Mouse (Mus musculus) MEL (cell line): ENCODE measurements around the gene Slc35g2. TPM values are rescaled to one million over a fixed set of nuclear protein-coding genes. Genes with fewer than 3 reads are reported as not detected.

Experiments
- DNase-seq: peaks from one replicate; pipeline ENCODE4 v3.0.0; 2011; ENCODE audit warnings: low read depth, low spot score
- H3K27ac ChIP-seq: 2 replicates; pipeline ENCODE4 v1.5.1; 2012; ENCODE audit warnings: low read depth, mild to moderate bottlenecking, control low read depth, low read length, moderate library complexity; ENCODE audit not compliant: control insufficient read depth
- H3K27me3 ChIP-seq, 2 experiments: fragments of 150-350 bp in 1 of 2; sonication (generic) in 1 of 2; 2 replicates each; pipeline ENCODE4 v1.6.1; 2012; ENCODE audit warnings: low read length in 2 of 2, mild to moderate bottlenecking in 2 of 2, improper control_type of control experiment in 1 of 2, moderate library complexity in 1 of 2; ENCODE audit not compliant: insufficient read depth in 2 of 2, control insufficient read depth in 1 of 2
- H3K36me3 ChIP-seq, 2 experiments: 2 replicates each; pipeline ENCODE4 v1.6.1; 2012 to 2014; ENCODE audit warnings: low read length in 2 of 2, improper control_type of control experiment in 1 of 2, inconsistent platforms in 1 of 2, mild to moderate bottlenecking in 1 of 2; ENCODE audit not compliant: insufficient read depth in 2 of 2, control insufficient read depth in 1 of 2
- H3K4me1 ChIP-seq, 2 experiments: fragments of 150-350 bp in 1 of 2; sonication (generic) in 1 of 2; 2 replicates each; pipeline ENCODE4 v1.6.1; 2012; ENCODE audit warnings: low read length in 2 of 2, improper control_type of control experiment in 1 of 2, mild to moderate bottlenecking in 1 of 2; ENCODE audit not compliant: insufficient read depth in 2 of 2, control insufficient read depth in 1 of 2
- H3K4me3 ChIP-seq, 2 experiments: fragments of 150-350 bp in 1 of 2; sonication (generic) in 1 of 2; 2 replicates each; pipeline ENCODE4 v1.5.1; 2012; ENCODE audit warnings: low read depth in 2 of 2, low read length in 2 of 2, mild to moderate bottlenecking in 2 of 2, moderate library complexity in 2 of 2, control low read depth in 1 of 2, improper control_type of control experiment in 1 of 2; ENCODE audit not compliant: control insufficient read depth in 1 of 2, insufficient read depth in 1 of 2
- H3K79me2 ChIP-seq: 2 replicates; pipeline ENCODE4 v1.6.1; 2012; ENCODE audit warnings: mild to moderate bottlenecking, low read length, moderate library complexity; ENCODE audit not compliant: control insufficient read depth, poor library complexity, insufficient read depth
- H3K9ac ChIP-seq: 2 replicates; pipeline ENCODE4 v1.6.1; 2012; ENCODE audit warnings: low read depth, mild to moderate bottlenecking, control low read depth, low read length, moderate library complexity; ENCODE audit not compliant: control insufficient read depth, poor library complexity, severe bottlenecking
- H3K9me3 ChIP-seq: fragments of 150-350 bp; sonication (generic); replicated peaks from 2 replicates; pipeline ENCODE4 v1.6.1; 2012; ENCODE audit warnings: mild to moderate bottlenecking, low read length, improper control_type of control experiment, moderate library complexity; ENCODE audit not compliant: insufficient read depth
- BHLHE40 ChIP-seq: IDR thresholded peaks from 2 replicates; pipeline ENCODE4 v1.6.1; 2012; ENCODE audit warnings: low read depth, mild to moderate bottlenecking, inconsistent platforms, low read length, improper control_type of control experiment, borderline replicate concordance
- CTCF ChIP-seq, 3 experiments: IDR thresholded peaks in 2 of 3; conservative IDR thresholded peaks in 1 of 3; 2 replicates each; pipeline ENCODE4 v1.5.1; 2011 to 2012; ENCODE audit warnings: low read length in 3 of 3, low read depth in 2 of 3, mild to moderate bottlenecking in 2 of 3, improper control_type of control experiment in 1 of 3, inconsistent platforms in 1 of 3, mixed read lengths in 1 of 3, moderate library complexity in 1 of 3; ENCODE audit not compliant: control insufficient read depth in 1 of 3, insufficient read depth in 1 of 3, poor library complexity in 1 of 3, severe bottlenecking in 1 of 3
- E2F4 ChIP-seq: IDR thresholded peaks from 2 replicates; pipeline ENCODE4 v1.6.1; 2011; ENCODE audit warnings: low read depth, low read length, improper control_type of control experiment, borderline replicate concordance
- ELF1 ChIP-seq: IDR thresholded peaks from 2 replicates; pipeline ENCODE4 v1.6.1; 2014; ENCODE audit warnings: low read depth, mild to moderate bottlenecking, inconsistent platforms, low read length, improper control_type of control experiment, moderate library complexity
- EP300 ChIP-seq, 2 experiments: IDR thresholded peaks; 2 replicates each; pipeline ENCODE4 v1.6.1; 2011; ENCODE audit warnings: improper control_type of control experiment in 2 of 2, low read length in 2 of 2, low read depth in 1 of 2, mild to moderate bottlenecking in 1 of 2
- GABPA ChIP-seq: IDR thresholded peaks from 2 replicates; pipeline ENCODE4 v1.6.1; 2012; ENCODE audit warnings: low read depth, mild to moderate bottlenecking, inconsistent platforms, low read length, improper control_type of control experiment, moderate library complexity
- HCFC1 ChIP-seq: IDR thresholded peaks from 2 replicates; pipeline ENCODE4 v1.6.1; 2012; ENCODE audit warnings: low read depth, mild to moderate bottlenecking, inconsistent platforms, low read length, improper control_type of control experiment, moderate library complexity
- JUND ChIP-seq: IDR thresholded peaks from 2 replicates; pipeline ENCODE4 v1.6.1; 2011; ENCODE audit warnings: low read depth, mild to moderate bottlenecking, improper control_type of control experiment, low read length
- KAT2A ChIP-seq: conservative IDR thresholded peaks from 2 replicates; pipeline ENCODE4 v1.6.1; 2012; ENCODE audit warnings: low read depth, low read length, improper control_type of control experiment, inconsistent platforms
- MAX ChIP-seq: IDR thresholded peaks from 2 replicates; pipeline ENCODE4 v1.6.1; 2011; ENCODE audit warnings: low read length, improper control_type of control experiment
- MAZ ChIP-seq: IDR thresholded peaks from 2 replicates; pipeline ENCODE4 v1.6.1; 2012; ENCODE audit warnings: low read depth, mild to moderate bottlenecking, inconsistent platforms, low read length, improper control_type of control experiment
- MXI1 ChIP-seq: IDR thresholded peaks from 2 replicates; pipeline ENCODE4 v1.6.1; 2011; ENCODE audit warnings: mild to moderate bottlenecking, low read depth, low read length, improper control_type of control experiment
- MYC ChIP-seq: IDR thresholded peaks from 2 replicates; pipeline ENCODE4 v1.6.1; 2011; ENCODE audit warnings: low read depth, mild to moderate bottlenecking, low read length, improper control_type of control experiment, moderate library complexity
- NELFE ChIP-seq: IDR thresholded peaks from 2 replicates; pipeline ENCODE4 v1.6.1; 2011; ENCODE audit warnings: low read depth, low read length, improper control_type of control experiment
- NRF1 ChIP-seq: IDR thresholded peaks from 2 replicates; pipeline ENCODE4 v1.6.1; 2014; ENCODE audit warnings: low read depth, mild to moderate bottlenecking, inconsistent platforms, low read length, improper control_type of control experiment, moderate library complexity; ENCODE audit not compliant: poor library complexity, insufficient read depth, severe bottlenecking
- POLR2AphosphoS5 ChIP-seq: IDR thresholded peaks from 2 replicates; pipeline ENCODE4 v1.6.1; 2012; ENCODE audit warnings: low read depth, borderline replicate concordance, mild to moderate bottlenecking, inconsistent platforms, low read length, moderate library complexity, mixed read lengths
- RAD21 ChIP-seq: IDR thresholded peaks from 2 replicates; pipeline ENCODE4 v1.6.1; 2011; ENCODE audit warnings: mild to moderate bottlenecking, low read depth, low read length, improper control_type of control experiment
- RCOR1 ChIP-seq: IDR thresholded peaks from 2 replicates; pipeline ENCODE4 v1.6.1; 2012; ENCODE audit warnings: low read depth, mild to moderate bottlenecking, inconsistent platforms, low read length, improper control_type of control experiment
- SIN3A ChIP-seq: IDR thresholded peaks from 2 replicates; pipeline ENCODE4 v1.6.1; 2012; ENCODE audit warnings: low read length, improper control_type of control experiment, inconsistent platforms
- TBP ChIP-seq: IDR thresholded peaks from 2 replicates; pipeline ENCODE4 v1.8.0; 2011; ENCODE audit warnings: low read depth, low read length, improper control_type of control experiment
- UBTF ChIP-seq: IDR thresholded peaks from 2 replicates; pipeline ENCODE4 v1.6.1; 2012; ENCODE audit warnings: low read depth, mild to moderate bottlenecking, inconsistent platforms, low read length, improper control_type of control experiment, moderate library complexity, borderline replicate concordance; ENCODE audit not compliant: insufficient read depth
- USF1 ChIP-seq: IDR thresholded peaks from 2 replicates; pipeline ENCODE4 v1.6.1; 2014; ENCODE audit warnings: low read depth, mild to moderate bottlenecking, inconsistent platforms, low read length, improper control_type of control experiment, moderate library complexity
- USF2 ChIP-seq, 2 experiments: IDR thresholded peaks; 2 replicates each; pipeline ENCODE4 v1.6.1; 2011 to 2012; ENCODE audit warnings: improper control_type of control experiment in 2 of 2, low read length in 2 of 2, borderline replicate concordance in 1 of 2, inconsistent platforms in 1 of 2, low read depth in 1 of 2, mild to moderate bottlenecking in 1 of 2; ENCODE audit not compliant: insufficient read depth in 1 of 2
- ZMIZ1 ChIP-seq: IDR thresholded peaks from 2 replicates; pipeline ENCODE4 v1.6.1; 2012; ENCODE audit warnings: low read depth, mild to moderate bottlenecking, inconsistent platforms, low read length, improper control_type of control experiment, moderate library complexity
- polyA plus RNA-seq, 2 experiments: library from polyadenylated mRNA; stranded (reverse) in 1 of 2; unstranded in 1 of 2; fragments of >175 nt in 1 of 2; fragments of >200 nt in 1 of 2; gene quantifications; 2 replicates each; pipeline versions ENCODE4 v1.2.1 to v1.2.4; 2012; ENCODE audit warnings: low replicate concordance in 2 of 2, low read depth in 1 of 2; ENCODE audit not compliant: insufficient read length in 2 of 2, insufficient read depth in 1 of 2, missing spikeins in 1 of 2
- total RNA-seq: library from RNA; depleted of rRNA; stranded (reverse); fragments of 300-350 nt; gene quantifications from 2 replicates; pipeline ENCODE4 v1.2.3, GENCODE M21; 2012

The Slc35g2 gene
- total and polyA plus RNA-seq, 3 experiments = 0.49 TPM; not detected in 2

DNA sequence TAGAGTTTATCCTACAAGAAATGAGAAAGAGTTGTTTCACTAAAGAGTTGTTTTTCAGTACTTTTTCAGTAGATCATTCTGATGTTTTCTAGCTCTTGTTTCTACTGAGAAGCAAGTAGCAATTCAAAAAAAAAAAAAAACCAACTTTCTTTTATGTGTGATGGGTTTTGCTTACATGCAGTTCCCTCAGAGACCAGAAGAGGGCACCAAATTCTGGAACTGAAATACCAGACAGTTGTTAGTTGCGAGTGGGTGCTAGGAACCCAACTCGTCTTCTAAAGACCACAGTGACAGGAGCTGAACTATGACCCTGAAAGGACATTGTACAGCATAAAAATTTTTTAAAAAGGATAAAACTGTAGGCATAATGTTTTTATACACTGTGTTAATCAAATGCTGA, 22.6 kb downstream of the Slc35g2 start (continued):
- TF ChIP-seq HCFC1 (no peak), KAT2A (no peak), E2F4 (no peak), POLR2AphosphoS5 (no peak), EP300 (IDR thresholded peaks at IDR 0.05; ENCODE audit: low read depth in 1 of 2, low read length in 2 of 2) (no peak), USF1 (no peak), TBP (no peak), MXI1 (no peak)

DNA sequence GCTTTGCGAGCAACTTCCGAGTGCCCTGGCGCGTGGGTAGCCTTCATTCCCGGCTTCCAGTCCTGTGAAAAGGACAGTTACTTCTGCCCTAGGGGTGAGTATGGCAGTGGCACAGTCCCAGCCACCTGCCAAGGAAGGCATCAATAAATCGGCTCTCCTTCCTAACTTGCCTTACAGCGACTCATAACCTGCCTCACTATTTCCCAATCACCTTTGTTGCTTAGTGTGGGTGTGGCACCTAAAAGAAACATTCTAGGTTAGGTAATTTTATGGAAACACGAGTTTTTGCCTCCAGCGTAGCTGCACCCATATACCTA, 24.3 kb downstream of the Slc35g2 start:
- no peak for DNase-seq
- Histone ChIP-seq H3K36me3 (peaks cover 0 to 20% of the 10 kb centered on the region in 2 experiments; a peak in 2 of 4 replicates), H3K4me1 (peaks cover 3 to 10% of the 10 kb centered on the region in 2 experiments; a peak in 2 of 4 replicates), H3K79me2 (peaks cover 32% of the 10 kb centered on the region), H3K27ac (peak overlapping the region; percentile 69), H3K27me3 (no peaks in the 10 kb centered on the region), H3K9me3 (no peaks in the 10 kb centered on the region), H3K4me3 (peak overlapping the region; percentile 76 to 91), H3K9ac (peak overlapping the region; percentile 88)
- TF ChIP-seq HCFC1 = no peak
- TF ChIP-seq SIN3A = 0 out of 2 replicates have a peak, but pooled peaks have one; percentile 35
- TF ChIP-seq NRF1 = no peak
- no peak for TF ChIP-seq JUND
- no peak for TF ChIP-seq MAZ
- no peak for TF ChIP-seq KAT2A
- peak; percentile 54; the same call in 1 of the 2 replicates for TF ChIP-seq MXI1
- TF ChIP-seq UBTF = no peak

GRCm38 (mm10) chr9:100545715-100546593, 24.9 kb downstream of the Slc35g2 start, which contains the start of gene Nck1:
TSS of gene Nck1 (minus strand) at chr9:100546134.
- peak; percentile 98 for DNase-seq
- H3K4me3 ChIP-seq = peak within 1 kb of the TSS; percentile 76 to 91
- H3K9ac ChIP-seq = peak within 1 kb of the TSS; percentile 88
- peaks cover 36% of the 10 kb centered on the region for H3K79me2 ChIP-seq
- no peaks in the 10 kb centered on the region for H3K9me3 ChIP-seq
- H3K36me3 ChIP-seq = peaks cover 0 to 20% of the 10 kb centered on the region in 2 experiments; a peak in 2 of 4 replicates
- no peaks in the 10 kb centered on the region for H3K27me3 ChIP-seq
- H3K27ac ChIP-seq = peak within 1 kb of the TSS; percentile 69
- H3K4me1 ChIP-seq = peaks cover 3 to 10% of the 10 kb centered on the region in 2 experiments; a peak in 2 of 4 replicates
- TF ChIP-seq MXI1 = peak; percentile 48; the same call in 1 of the 2 replicates
- peak; percentile 31; the same call in 1 of the 2 replicates for TF ChIP-seq USF1
- no peak for TF ChIP-seq RCOR1
- no peak; the same call in 1 of the 2 replicates for TF ChIP-seq TBP
- TF ChIP-seq GABPA = no peak
- TF ChIP-seq MYC = no peak
- peak; percentile 92 for TF ChIP-seq NELFE
- no peak for TF ChIP-seq BHLHE40
- peak; percentile 74 for TF ChIP-seq NRF1
- TF ChIP-seq JUND = no peak
- TF ChIP-seq RAD21 = peak; percentile 22
- peak; percentile 22; the same call in 1 of the 2 replicates for TF ChIP-seq ELF1
- TF ChIP-seq KAT2A = no peak; the same call in 1 of the 2 replicates
- TF ChIP-seq SIN3A = no peak; the same call in 1 of the 2 replicates
- peak in 2 of 3 experiments; percentile 69 to 92; a peak in 5 of 6 replicates for TF ChIP-seq CTCF (IDR thresholded peaks at IDR 0.05 in 2 of 3, conservative IDR thresholded peaks at IDR 0.05 in 1 of 3; ENCODE audit: control insufficient read depth in 1 of 3, insufficient read depth in 1 of 3, low read depth in 2 of 3, low read length in 3 of 3, poor library complexity in 1 of 3, severe bottlenecking in 1 of 3)
- peak; percentile 75 for TF ChIP-seq HCFC1
- TF ChIP-seq POLR2AphosphoS5 = no peak
- peak; percentile 49; the same call in 1 of the 2 replicates for TF ChIP-seq MAX
- TF ChIP-seq ZMIZ1 = peak; percentile 86
- no peak for TF ChIP-seq USF2 (IDR thresholded peaks at IDR 0.05; ENCODE audit: borderline replicate concordance in 1 of 2, insufficient read depth in 1 of 2, low read depth in 1 of 2, low read length in 2 of 2)
